Mouse (Mus musculus): ENCODE results near the gene Zp1. TPM values are rescaled to one million over a fixed set of nuclear protein-coding genes. Genes with fewer than 3 reads are reported as not detected.
A peak's percentile ranks its signal among the peaks of the same experiment; 100 is the strongest.

Gene Zp1
- polyA plus RNA-seq, 1 experiment from 2014 or later, result 0.33 TPM

GRCm38 (mm10) chr19:10916506-10916905 is 3.9 kb downstream of the Zp1 start:
- H3K9me3 ChIP-seq, result no peaks in the 10 kb centered on the region
- 70% methylated on average over 5 of the region's 5 CpGs for WGBS

GRCm38 (mm10) chr19:10914870-10915269 is 5.6 kb downstream of the Zp1 start:
- Histone ChIP-seq H3K4me1 (no peaks in the 10 kb centered on the region), H3K4me3 (no peak overlapping the region), H3K9me3 (no peaks in the 10 kb centered on the region), H3K9ac (replicated peaks) (no peak overlapping the region), H3K27ac (replicated peaks) (no peak overlapping the region), H3K4me2 (replicated peaks) (no peak overlapping the region), H3K27me3 (no peaks in the 10 kb centered on the region), H3K36me3 (no peaks in the 10 kb centered on the region)
- no peak for ATAC-seq (replicated peaks)
- WGBS, result 78% methylated on average over 2 of the region's 2 CpGs

More at GRCm38 (mm10) chr19:10916506-10916905, 3.9 kb downstream of the Zp1 start:
- no peak for ATAC-seq (replicated peaks)
- no peaks in the 10 kb centered on the region for H3K36me3 ChIP-seq
- H3K4me1 ChIP-seq, result no peaks in the 10 kb centered on the region
- H3K4me3 ChIP-seq, result no peak overlapping the region
- H3K27ac ChIP-seq (replicated peaks), result no peak overlapping the region
- H3K4me2 ChIP-seq (replicated peaks), result no peak overlapping the region
- H3K9ac ChIP-seq (replicated peaks), result no peak overlapping the region
- H3K27me3 ChIP-seq, result no peaks in the 10 kb centered on the region

GRCm38 (mm10) chr19:10914291-10914690 is 6.1 kb downstream of the Zp1 start:
- Histone ChIP-seq H3K27ac (replicated peaks) (no peak overlapping the region), H3K4me3 (no peak overlapping the region), H3K9ac (replicated peaks) (no peak overlapping the region), H3K27me3 (no peaks in the 10 kb centered on the region), H3K4me1 (no peaks in the 10 kb centered on the region), H3K9me3 (no peaks in the 10 kb centered on the region), H3K36me3 (no peaks in the 10 kb centered on the region), H3K4me2 (replicated peaks) (no peak overlapping the region)
- ATAC-seq (replicated peaks), result no peak
- WGBS, result 79% methylated on average over 7 of the region's 7 CpGs

DNA sequence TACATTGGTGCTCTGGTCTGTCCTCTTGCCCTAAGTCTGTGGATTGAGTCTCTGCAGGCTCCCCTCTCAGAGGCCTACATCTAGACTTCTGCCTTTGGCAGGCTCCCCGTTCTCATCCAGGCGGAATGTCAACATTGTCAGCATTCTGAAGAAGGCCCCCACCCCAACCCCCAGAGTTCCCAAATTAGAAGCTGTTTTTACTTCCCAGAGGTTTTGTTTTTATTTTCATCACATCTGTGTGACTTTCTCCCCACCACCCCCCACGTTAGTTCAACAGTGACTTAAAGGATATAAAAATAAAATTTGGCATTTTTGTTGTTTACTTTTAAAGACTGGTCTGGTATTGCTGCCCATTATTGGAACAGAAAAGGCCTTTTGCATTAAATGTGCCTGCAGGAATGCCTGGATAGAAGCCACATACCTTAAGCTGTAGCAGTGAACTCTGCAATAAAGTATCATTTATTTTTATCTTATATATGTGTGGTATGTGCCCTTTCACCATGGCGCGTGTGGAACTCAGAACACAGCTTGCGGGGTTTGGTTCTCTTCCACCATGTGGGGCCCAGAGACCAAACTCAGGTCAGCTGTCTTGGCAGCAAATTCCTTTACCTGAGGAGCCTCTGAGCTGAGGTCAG is 11.2 kb downstream of the Zp1 start:
- no peak overlapping the region for H3K4me2 ChIP-seq (replicated peaks)
- H3K27me3 ChIP-seq, result no peaks in the 10 kb centered on the region
- no peak overlapping the region for H3K27ac ChIP-seq (replicated peaks)
- H3K4me3 ChIP-seq, result no peak overlapping the region
- ATAC-seq (replicated peaks), result no peak
- H3K36me3 ChIP-seq, result peaks cover 27% of the 10 kb centered on the region
- H3K9ac ChIP-seq (replicated peaks), result no peak overlapping the region
- no peaks in the 10 kb centered on the region for H3K9me3 ChIP-seq
- no peaks in the 10 kb centered on the region for H3K4me1 ChIP-seq
- WGBS, result 83% methylated on average over 6 of the region's 6 CpGs

DNA sequence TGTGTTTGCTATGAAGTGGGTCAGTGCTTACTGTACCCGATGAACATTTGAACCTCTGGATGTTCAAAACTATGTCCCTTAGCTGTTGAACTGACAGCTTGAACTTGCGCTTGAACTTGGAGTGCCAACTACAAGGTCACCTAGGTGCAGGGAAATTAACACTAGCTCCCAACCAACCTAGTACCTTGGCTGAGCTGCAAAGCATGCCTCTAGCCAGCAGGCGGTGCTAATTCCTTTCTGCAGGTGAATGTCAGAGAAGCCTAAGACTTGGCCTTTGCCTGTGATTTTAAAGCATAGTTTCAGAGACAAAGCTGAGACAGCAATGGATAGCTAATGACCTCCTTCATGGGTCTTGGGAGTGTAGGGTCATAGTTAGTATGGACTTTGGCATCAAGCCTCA is 12.5 kb downstream of the Zp1 start:
- Histone ChIP-seq H3K4me1 (no peaks in the 10 kb centered on the region), H3K9me3 (no peaks in the 10 kb centered on the region), H3K27ac (replicated peaks) (no peak overlapping the region), H3K4me3 (no peak overlapping the region), H3K27me3 (no peaks in the 10 kb centered on the region), H3K4me2 (replicated peaks) (no peak overlapping the region), H3K9ac (replicated peaks) (no peak overlapping the region), H3K36me3 (peaks cover 40% of the 10 kb centered on the region)
- WGBS, result 59% methylated on average over 3 of the region's 3 CpGs
- peak; percentile 57 for ATAC-seq (replicated peaks)

- H3K9me3 ChIP-seq, result no peaks in the 10 kb centered on the region
- H3K4me2 ChIP-seq (replicated peaks), result no peak overlapping the region
- no peak overlapping the region for H3K27ac ChIP-seq (replicated peaks)
- no peak overlapping the region for H3K4me3 ChIP-seq
- no peaks in the 10 kb centered on the region for H3K27me3 ChIP-seq
- ATAC-seq (replicated peaks), result no peak
- no peak overlapping the region for H3K9ac ChIP-seq (replicated peaks)
- 86% methylated on average over 5 of the region's 5 CpGs for WGBS
- H3K36me3 ChIP-seq, result peaks cover 62% of the 10 kb centered on the region
- no peaks in the 10 kb centered on the region for H3K4me1 ChIP-seq
These were observed 14.8 kb downstream of the Zp1 start for GRCm38 (mm10) chr19:10905728-10906000.

DNA sequence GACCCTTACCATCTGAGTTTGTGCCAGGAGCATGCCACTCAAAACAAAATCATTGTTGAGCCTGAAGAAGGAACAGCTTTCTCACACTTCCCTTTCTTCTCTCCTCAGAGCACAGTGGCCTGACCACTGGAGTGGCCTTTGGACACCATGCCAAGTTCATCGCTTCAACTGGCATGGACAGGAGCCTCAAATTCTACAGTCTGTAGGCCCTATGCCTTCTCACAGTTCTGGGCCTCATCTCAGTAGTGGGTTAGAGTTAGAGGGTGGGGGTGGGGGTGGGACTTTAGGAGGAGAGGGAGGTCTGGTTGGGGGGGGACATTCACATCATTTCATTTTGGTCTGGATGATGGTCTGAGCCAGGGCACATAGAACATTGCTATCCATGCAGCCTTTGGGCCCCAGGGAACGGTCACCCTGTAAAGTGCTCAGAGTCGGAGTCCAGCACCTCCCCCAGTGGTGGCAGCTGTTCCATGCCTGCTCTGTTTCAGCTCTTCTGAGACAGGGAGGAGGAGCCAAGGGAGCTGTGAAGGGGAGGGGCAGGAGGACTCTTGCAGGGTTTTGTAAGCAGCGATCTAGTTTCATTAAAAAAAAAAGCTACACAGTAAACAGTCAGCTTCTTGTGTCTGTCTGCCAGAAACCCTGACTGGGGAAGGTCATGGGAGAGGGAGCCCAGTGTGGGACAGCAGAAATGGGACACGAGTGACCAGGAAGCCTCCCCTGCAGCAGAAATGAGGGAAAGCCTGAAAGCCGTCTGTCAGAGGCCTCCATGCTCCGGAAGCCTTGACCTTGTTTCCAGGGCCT is 15.3 kb downstream of the Zp1 start:
- H3K4me1 ChIP-seq, result no peaks in the 10 kb centered on the region
- H3K9ac ChIP-seq (replicated peaks), result no peak overlapping the region
- no peaks in the 10 kb centered on the region for H3K27me3 ChIP-seq
- H3K4me3 ChIP-seq, result no peak overlapping the region
- H3K27ac ChIP-seq (replicated peaks), result no peak overlapping the region
- no peaks in the 10 kb centered on the region for H3K9me3 ChIP-seq
- no peak overlapping the region for H3K4me2 ChIP-seq (replicated peaks)
- WGBS, result 67% methylated on average over 7 of the region's 7 CpGs
- ATAC-seq (replicated peaks), result no peak; the same call in 1 of the 2 replicates
- H3K36me3 ChIP-seq, result peaks cover 68% of the 10 kb centered on the region

GRCm38 (mm10) chr19:10904512-10904911 is 15.9 kb downstream of the Zp1 start:
- Histone ChIP-seq H3K9ac (replicated peaks) (no peak overlapping the region), H3K4me3 (no peak overlapping the region), H3K27me3 (no peaks in the 10 kb centered on the region), H3K9me3 (no peaks in the 10 kb centered on the region), H3K4me2 (replicated peaks) (no peak overlapping the region), H3K27ac (replicated peaks) (no peak overlapping the region), H3K4me1 (no peaks in the 10 kb centered on the region), H3K36me3 (peaks cover 74% of the 10 kb centered on the region)
- 93% methylated on average over 5 of the region's 5 CpGs for WGBS
- no peak for ATAC-seq (replicated peaks)

DNA sequence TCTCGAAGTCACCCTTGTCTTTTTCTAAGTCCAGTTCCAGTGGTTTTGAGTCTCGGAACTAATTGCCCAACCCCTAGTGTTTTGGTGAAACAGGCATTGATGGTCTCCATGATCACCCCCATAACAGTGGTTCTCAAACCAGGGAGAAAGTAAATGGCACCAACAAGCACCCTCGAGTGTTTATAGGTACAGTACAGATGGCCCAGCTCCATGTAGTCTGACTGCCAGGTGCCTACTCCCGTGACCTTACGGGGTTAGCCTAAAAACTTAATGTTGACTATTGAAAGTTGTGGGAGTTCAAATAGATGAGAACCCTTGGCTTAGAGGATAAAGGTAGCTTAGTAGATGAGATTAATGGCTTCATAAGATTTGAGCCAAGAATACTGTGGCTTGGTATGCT is 19.4 kb downstream of the Zp1 start:
- WGBS, result 92% methylated on average over 5 of the region's 5 CpGs
- H3K9ac ChIP-seq (replicated peaks), result no peak overlapping the region
- no peak overlapping the region for H3K4me3 ChIP-seq
- no peak for ATAC-seq (replicated peaks)
- H3K27me3 ChIP-seq, result no peaks in the 10 kb centered on the region
- no peak overlapping the region for H3K27ac ChIP-seq (replicated peaks)
- H3K36me3 ChIP-seq, result peaks cover 82% of the 10 kb centered on the region
- H3K9me3 ChIP-seq, result no peaks in the 10 kb centered on the region
- peaks cover 14% of the 10 kb centered on the region for H3K4me1 ChIP-seq
- no peak overlapping the region for H3K4me2 ChIP-seq (replicated peaks)

DNA sequence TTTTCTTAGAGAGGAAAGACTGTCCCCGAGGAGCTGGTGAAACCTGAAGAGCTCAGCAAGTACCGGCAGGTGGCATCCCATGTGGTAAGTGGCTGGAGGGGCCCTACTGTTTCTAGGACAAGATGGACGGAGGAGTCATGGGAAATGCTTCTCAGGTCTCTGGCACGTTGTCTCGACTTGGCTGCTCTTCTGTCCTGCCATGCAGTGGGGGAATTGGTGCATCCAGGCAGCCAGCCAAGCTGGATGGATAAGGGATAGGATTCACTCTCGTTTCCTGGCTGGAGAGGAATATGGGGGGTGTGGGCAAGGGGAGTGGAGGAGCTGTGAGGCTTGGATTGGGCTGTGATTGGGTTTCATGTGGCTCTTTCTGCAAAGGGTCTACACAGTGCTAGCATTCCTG is 20.1 kb downstream of the Zp1 start:
- no peak for ATAC-seq (replicated peaks)
- Histone ChIP-seq H3K4me1 (peaks cover 19% of the 10 kb centered on the region), H3K36me3 (peaks cover 75% of the 10 kb centered on the region), H3K9me3 (no peaks in the 10 kb centered on the region), H3K4me3 (no peak overlapping the region), H3K9ac (replicated peaks) (no peak overlapping the region), H3K4me2 (replicated peaks) (no peak overlapping the region), H3K27me3 (no peaks in the 10 kb centered on the region), H3K27ac (replicated peaks) (no peak overlapping the region)
- WGBS, result 78% methylated on average over 6 of the region's 6 CpGs

GRCm38 (mm10) chr19:10897491-10897890 is 22.9 kb downstream of the Zp1 start:
- no peak overlapping the region for H3K27ac ChIP-seq (replicated peaks)
- ATAC-seq (replicated peaks), result no peak
- no peak overlapping the region for H3K9ac ChIP-seq (replicated peaks)
- peaks cover 49% of the 10 kb centered on the region for H3K36me3 ChIP-seq
- no peak overlapping the region for H3K4me2 ChIP-seq (replicated peaks)
- no peaks in the 10 kb centered on the region for H3K9me3 ChIP-seq
- 93% methylated on average over 8 of the region's 8 CpGs for WGBS
- H3K4me3 ChIP-seq, result no peak overlapping the region
- no peaks in the 10 kb centered on the region for H3K27me3 ChIP-seq
- H3K4me1 ChIP-seq, result peaks cover 19% of the 10 kb centered on the region

GRCm38 (mm10) chr19:10896849-10897248 is 23.6 kb downstream of the Zp1 start:
- H3K4me1 ChIP-seq, result peaks cover 19% of the 10 kb centered on the region
- no peak for ATAC-seq (replicated peaks)
- 87% methylated on average over 7 of the region's 7 CpGs for WGBS
- H3K27ac ChIP-seq (replicated peaks), result no peak overlapping the region
- no peaks in the 10 kb centered on the region for H3K27me3 ChIP-seq
- peaks cover 42% of the 10 kb centered on the region for H3K36me3 ChIP-seq
- H3K4me2 ChIP-seq (replicated peaks), result peak overlapping the region; percentile 80
- H3K4me3 ChIP-seq, result peak overlapping the region; percentile 73
- no peaks in the 10 kb centered on the region for H3K9me3 ChIP-seq
- H3K9ac ChIP-seq (replicated peaks), result peak overlapping the region; percentile 89

DNA sequence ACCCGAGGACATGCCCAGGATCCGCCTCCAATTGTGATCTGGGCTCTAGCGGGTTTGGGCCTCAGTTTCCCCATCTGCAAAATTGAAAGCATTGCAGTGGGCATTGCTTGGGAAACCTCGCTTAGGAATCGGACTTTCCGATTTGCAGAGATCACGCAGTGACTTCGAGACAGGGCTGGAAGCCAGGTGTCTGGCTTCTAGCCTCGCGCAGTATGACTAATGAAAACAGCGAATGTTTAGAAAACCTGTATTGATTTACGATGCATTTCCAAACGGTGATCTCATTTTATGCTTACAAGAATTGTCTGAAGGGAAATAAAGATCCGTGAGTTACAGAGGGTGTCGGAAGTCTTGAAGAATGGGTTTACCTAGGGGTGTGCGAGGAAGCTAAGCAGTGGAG is 24.7 kb downstream of the Zp1 start:
- Histone ChIP-seq H3K36me3 (peaks cover 31% of the 10 kb centered on the region), H3K4me1 (peaks cover 19% of the 10 kb centered on the region), H3K27me3 (no peaks in the 10 kb centered on the region), H3K4me3 (peak overlapping the region; percentile 73), H3K9me3 (no peaks in the 10 kb centered on the region), H3K27ac (replicated peaks) (peak overlapping the region; percentile 92), H3K9ac (replicated peaks) (peak overlapping the region; percentile 89), H3K4me2 (replicated peaks) (peak overlapping the region; percentile 80)
- ATAC-seq (replicated peaks), result no peak
- WGBS, result 2% methylated on average over 16 of the region's 16 CpGs
